Mouse (Mus musculus) splenic B cell, adult 2 months (primary cell): ENCODE measurements around the gene Aunip.

Source experiments
- DNase-seq: peaks from one replicate; pipeline ENCODE4 v3.0.0-alpha.2; 2011; ENCODE audit warnings: low read depth, low spot score
- H3K27me3 ChIP-seq: 2 replicates; pipeline ENCODE4 v1.6.1; 2012; ENCODE audit warnings: mild to moderate bottlenecking, low read length, moderate library complexity, mixed read lengths; ENCODE audit not compliant: control insufficient read depth, poor library complexity, insufficient read depth, severe bottlenecking
- H3K36me3 ChIP-seq: 2 replicates; pipeline ENCODE4 v1.6.1; 2012; ENCODE audit warnings: mild to moderate bottlenecking, low read length, moderate library complexity, mixed read lengths; ENCODE audit not compliant: control insufficient read depth, poor library complexity, insufficient read depth, severe bottlenecking

Gene Aunip

DNA sequence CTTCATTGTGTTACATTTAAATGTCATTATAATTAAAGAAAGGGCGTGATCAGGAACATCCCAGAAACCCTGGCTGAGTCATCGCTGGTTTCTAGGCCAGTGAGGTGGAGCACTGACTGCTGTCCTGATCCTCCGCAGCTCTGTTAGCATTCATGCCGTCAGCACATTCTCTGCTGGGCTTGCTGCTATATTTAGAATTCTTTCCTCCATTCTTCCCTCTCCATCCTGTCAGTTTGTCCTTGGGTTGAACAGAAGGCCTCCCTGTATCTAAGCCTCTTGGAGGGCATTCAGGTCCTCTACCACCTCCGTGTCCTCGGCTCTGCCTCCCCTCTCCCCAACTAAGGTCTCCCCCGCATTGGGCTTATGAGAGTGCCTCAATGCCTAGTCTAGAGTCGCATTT is 6.2 kb downstream of the Aunip start:
- Histone ChIP-seq H3K27me3 (no peaks in the 10 kb centered on the region), H3K36me3 (no peaks in the 10 kb centered on the region)
- no peak for DNase-seq

GRCm38 (mm10) chr4:134517719-134518118 is 6.9 kb downstream of the Aunip start:
- H3K27me3 ChIP-seq = no peaks in the 10 kb centered on the region
- H3K36me3 ChIP-seq = no peaks in the 10 kb centered on the region
- DNase-seq = no peak

DNA sequence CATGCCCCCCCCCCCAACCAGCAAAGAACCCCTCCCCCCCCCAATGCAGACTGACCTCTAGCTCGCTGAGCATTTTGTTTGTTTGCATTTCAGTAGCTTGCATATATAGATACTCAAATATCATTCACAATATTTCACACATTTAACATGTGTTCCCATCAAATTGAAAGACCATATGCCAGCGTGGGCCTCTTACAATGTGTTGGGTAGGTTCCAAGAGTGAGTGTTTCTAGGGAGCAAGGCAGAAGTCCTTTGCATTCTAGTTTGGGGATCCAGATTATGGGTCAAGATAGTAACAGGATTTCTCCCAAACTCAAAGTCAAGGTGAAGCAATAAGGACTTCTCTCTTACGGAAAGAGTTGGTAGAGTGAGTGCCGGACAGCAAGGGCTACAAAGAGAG is 7.7 kb downstream of the Aunip start:
- H3K27me3 ChIP-seq = no peaks in the 10 kb centered on the region
- no peak for DNase-seq
- H3K36me3 ChIP-seq = no peaks in the 10 kb centered on the region

GRCm38 (mm10) chr4:134519281-134519680 is 8.5 kb downstream of the Aunip start:
- Histone ChIP-seq H3K27me3 (no peaks in the 10 kb centered on the region), H3K36me3 (no peaks in the 10 kb centered on the region)
- DNase-seq = no peak

- no peak for DNase-seq
- Histone ChIP-seq H3K36me3 (peaks cover 3% of the 10 kb centered on the region), H3K27me3 (no peaks in the 10 kb centered on the region)
Measured at GRCm38 (mm10) chr4:134523447-134523846, 12.6 kb downstream of the Aunip start.

DNA sequence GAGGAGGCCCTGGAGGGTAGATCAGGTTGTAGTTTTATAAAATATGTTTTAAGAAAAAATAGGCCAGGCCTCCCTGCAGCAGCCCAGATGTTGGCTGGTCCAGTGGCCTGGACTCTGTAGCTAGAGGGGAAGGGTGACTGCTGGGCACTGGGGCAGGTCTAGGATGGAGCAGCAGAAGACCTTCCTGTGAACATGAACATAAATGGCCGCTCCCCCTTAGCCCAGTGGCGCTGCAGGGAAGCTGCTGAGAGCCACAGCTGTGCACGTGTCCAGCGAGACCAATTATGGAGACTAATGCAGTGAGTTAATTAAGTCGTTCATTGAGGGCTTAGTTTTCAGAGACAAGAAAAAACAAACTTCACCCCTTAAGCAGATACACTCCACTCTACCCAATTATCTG is 15.0 kb downstream of the Aunip start:
- DNase-seq = no peak
- Histone ChIP-seq H3K27me3 (no peaks in the 10 kb centered on the region), H3K36me3 (peaks cover 5% of the 10 kb centered on the region)

DNA sequence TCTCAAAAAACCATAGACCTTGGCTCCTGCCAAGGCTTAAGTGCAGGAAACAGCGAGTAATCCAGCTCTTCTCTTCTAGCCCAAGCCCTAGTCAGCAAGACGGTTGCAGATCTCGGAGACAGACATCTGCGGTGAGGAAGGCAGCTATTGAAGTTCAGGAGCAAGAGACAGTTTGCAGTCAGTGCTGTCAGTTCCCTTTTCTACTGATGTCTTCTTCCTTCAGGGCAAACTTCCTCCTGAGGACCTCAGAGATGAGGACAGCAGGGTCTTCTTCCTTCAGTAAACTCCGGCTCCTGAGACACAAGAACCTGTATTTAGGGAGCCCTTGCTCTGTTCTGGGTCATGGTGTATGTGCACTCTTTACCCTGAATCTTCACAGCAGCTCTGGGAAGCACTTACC is 15.4 kb downstream of the Aunip start:
- Histone ChIP-seq H3K36me3 (peaks cover 5% of the 10 kb centered on the region), H3K27me3 (no peaks in the 10 kb centered on the region)
- no peak for DNase-seq

- H3K36me3 ChIP-seq = peaks cover 4% of the 10 kb centered on the region
- no peaks in the 10 kb centered on the region for H3K27me3 ChIP-seq
- no peak for DNase-seq
Measured at GRCm38 (mm10) chr4:134532928-134533327, 22.1 kb downstream of the Aunip start.

DNA sequence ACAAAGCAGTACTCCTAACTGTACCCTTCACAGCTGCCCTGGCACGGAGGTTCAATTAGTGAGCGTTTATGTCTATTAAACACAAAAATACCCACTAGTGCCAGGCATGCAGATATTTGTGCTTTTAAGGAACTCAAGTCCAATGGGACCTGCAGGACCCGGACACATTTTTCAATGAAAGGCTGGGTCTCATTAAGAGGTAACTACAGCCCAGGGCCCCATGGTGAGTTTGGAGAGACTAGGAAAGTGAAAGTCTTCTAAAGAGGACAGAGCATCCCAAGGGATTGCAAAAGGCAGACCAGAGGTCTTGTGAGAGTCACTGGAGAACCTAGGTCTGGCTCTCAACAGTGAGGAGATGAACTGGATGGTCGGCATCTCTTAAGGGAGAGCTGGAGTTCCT is 22.6 kb downstream of the Aunip start:
- no peak for DNase-seq
- peaks cover 4% of the 10 kb centered on the region for H3K36me3 ChIP-seq
- no peaks in the 10 kb centered on the region for H3K27me3 ChIP-seq

DNA sequence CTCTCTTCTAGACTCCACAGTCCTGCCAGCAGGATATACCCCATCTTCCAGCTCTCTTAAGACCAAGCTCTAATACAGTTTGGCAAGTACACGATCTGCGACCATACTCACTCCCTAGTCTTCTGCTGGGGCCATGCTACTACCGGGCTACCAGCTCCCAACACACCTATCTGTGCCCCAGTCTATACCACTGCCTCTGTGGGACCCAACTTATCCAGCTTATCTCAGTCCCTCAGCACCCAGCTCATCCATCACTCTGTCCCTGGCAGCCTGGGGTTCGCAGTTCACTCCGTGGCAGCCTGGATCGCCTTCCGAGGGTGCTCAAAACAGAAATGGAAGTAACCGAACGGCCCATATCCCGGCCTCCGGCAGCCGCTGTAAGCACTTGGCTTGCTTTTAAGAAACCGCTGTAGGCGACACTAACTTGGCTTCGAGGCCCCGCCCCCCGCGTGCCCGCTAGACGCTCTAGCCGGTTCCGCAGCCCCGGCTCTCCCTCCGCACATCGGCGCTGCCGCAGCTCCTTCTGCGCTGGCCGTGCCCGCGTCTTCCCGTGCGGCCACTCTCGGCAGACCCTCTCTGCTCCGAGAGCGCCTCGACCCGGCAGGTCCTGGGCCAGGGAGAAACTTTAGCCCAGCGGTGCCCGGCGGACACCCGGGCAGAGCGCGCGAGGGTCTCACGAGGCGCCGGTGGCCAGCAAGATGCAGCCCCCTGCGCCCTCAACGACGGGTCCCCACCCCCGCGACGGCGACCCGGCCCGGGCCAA is 23.5 kb downstream of the Aunip start:
- peak; percentile 74 for DNase-seq
- Histone ChIP-seq H3K36me3 (0 out of 2 replicates have a peak, but pooled peaks cover 2% of the 10 kb centered on the region), H3K27me3 (no peaks in the 10 kb centered on the region)

- Histone ChIP-seq H3K36me3 (0 out of 2 replicates have a peak, but pooled peaks cover 2% of the 10 kb centered on the region), H3K27me3 (no peaks in the 10 kb centered on the region)
- DNase-seq = peak; percentile 96
Measured at GRCm38 (mm10) chr4:134534932-134535786, 24.4 kb downstream of the Aunip start, which contains the start of gene Mtfr1l. Gene Mtfr1l, minus strand, starts transcription at chr4:134535387.

GRCm38 (mm10) chr4:134535787-134536151 is 25.0 kb downstream of the Aunip start:
- no peaks in the 10 kb centered on the region for H3K27me3 ChIP-seq
- no peak for DNase-seq
- H3K36me3 ChIP-seq = 0 out of 2 replicates have a peak, but pooled peaks cover 2% of the 10 kb centered on the region

- H3K36me3 ChIP-seq = no peaks in the 10 kb centered on the region
- no peak for DNase-seq
- H3K27me3 ChIP-seq = no peaks in the 10 kb centered on the region
Measured at GRCm38 (mm10) chr4:134538997-134539580, 28.3 kb downstream of the Aunip start.

DNA sequence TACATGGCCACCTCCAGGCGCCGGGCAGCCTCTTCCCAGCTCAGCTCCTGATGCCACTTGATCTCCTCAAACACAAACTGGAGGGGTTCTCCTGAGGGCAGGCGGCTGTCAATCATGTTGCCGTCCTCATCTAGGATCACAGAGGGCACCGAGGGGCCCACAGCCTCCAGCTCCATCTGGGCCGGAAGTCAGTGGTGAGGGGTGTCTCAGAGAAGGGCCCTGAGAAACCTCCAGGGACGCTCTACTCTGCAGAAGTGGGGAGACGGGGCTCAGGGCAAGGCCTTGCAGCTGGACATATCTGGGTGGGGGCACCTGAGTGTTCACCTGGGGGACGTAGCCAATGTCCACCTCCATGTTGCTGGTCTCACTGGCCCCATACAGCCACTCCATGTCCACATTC is 31.9 kb downstream of the Aunip start:
- no peak for DNase-seq
- H3K36me3 ChIP-seq = no peaks in the 10 kb centered on the region
- no peaks in the 10 kb centered on the region for H3K27me3 ChIP-seq

DNA sequence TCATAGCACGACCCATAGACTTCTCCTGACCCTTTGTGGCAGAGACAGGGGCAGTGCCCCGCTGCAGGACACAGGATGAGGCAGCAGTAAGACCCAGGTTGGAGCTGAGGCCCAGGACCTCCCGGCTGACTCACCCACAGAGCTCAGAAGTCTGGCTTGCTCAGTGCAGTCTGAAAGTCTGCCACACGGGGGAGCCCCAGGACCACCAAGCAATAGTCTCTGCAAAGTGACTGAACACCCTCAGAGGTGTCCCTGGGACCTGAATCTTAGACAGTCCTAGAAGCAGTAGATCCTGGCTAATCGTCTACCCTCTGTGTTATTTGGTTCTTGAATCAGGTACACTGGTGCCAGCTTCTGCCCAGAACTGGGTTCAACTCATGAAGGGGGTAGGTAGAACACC is 32.5 kb downstream of the Aunip start:
- DNase-seq = peak; percentile 93
- H3K27me3 ChIP-seq = no peaks in the 10 kb centered on the region

More for the DNA sequence above, 32.5 kb downstream of the Aunip start:
- no peaks in the 10 kb centered on the region for H3K36me3 ChIP-seq
